8 mouse cellular contexts compared by ENCODE assay signal in the genomic region with DNA sequence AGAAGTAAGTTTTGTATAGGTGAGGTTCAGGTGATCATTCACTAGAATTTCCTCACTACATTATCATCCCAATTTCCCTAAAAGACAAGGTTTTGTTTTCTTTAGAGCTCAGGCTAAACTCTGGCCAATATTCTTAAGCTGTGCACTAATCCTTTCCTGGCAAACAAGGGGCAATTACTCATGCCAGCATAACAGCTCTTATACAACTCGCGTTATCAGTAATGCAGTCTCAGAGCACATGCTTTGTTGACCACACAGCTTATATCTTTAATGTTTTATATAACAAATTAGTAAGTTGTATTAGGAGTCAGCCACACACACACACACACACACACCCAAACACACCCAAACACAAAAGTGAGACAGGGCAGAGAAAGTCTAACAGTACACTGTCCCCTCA. TPM values are rescaled to one million over a fixed set of nuclear protein-coding genes. Genes with fewer than 3 reads are reported as not detected.
A peak's percentile ranks its signal among the peaks of the same experiment; 100 is the strongest.
DNase-seq lines count a peak whose midpoint lies in the region; ATAC-seq and TF ChIP-seq lines count a peak whose summit lies in the region.

No protein-coding gene starts in this region.

- no peak for TF ChIP-seq EP300 in heart, adult 2 months (IDR thresholded peaks at IDR 0.05; ENCODE audit: insufficient read depth, low read depth, low read length)
- TF ChIP-seq EP300 in liver, embryonic 14.5 days (IDR thresholded peaks at IDR 0.05; ENCODE audit: low read depth), result no peak

- H3K9me3 ChIP-seq in forebrain, embryonic 13.5 days (replicated peaks), result no peaks in the 10 kb centered on the region
- H3K9me3 ChIP-seq in liver, embryonic 14.5 days (ENCODE audit: control insufficient read depth, low read length), result no peaks in the 10 kb centered on the region

- DNase-seq in heart, adult 2 months, result no peak
- no peak for DNase-seq in heart, adult 9 months (ENCODE audit: low spot score in 2 of 2)
- DNase-seq in liver, embryonic 14.5 days (ENCODE audit: low read depth in 3 of 3, low spot score in 3 of 3), result no peak
- no peak for DNase-seq in left cerebral cortex, adult 9 months (ENCODE audit: low spot score in 2 of 2)
- no peak for DNase-seq in yolk sac, embryonic 10.5 days (ENCODE audit: low spot score)

- H3K4me3 ChIP-seq in heart, adult 2 months, result peak overlapping the region; percentile 93
- peak overlapping the region; percentile 92 for H3K4me3 ChIP-seq in C2C12 (ENCODE audit: insufficient read depth, poor library complexity, severe bottlenecking)
- peak overlapping the region; percentile 100 for H3K4me3 ChIP-seq in forebrain, embryonic 13.5 days
- peak overlapping the region; percentile 81 to 88 for H3K4me3 ChIP-seq in liver, embryonic 14.5 days (ENCODE audit: insufficient read depth in 1 of 2, low read depth in 2 of 2, low read length in 2 of 2)

- no peak for TF ChIP-seq POLR2A in heart, adult 2 months (IDR thresholded peaks at IDR 0.05; ENCODE audit: insufficient read depth, low read depth, low read length)

- H3K9ac ChIP-seq in heart, adult 2 months (ENCODE audit: low read depth, low read length), result peak overlapping the region; percentile 49
- H3K9ac ChIP-seq in forebrain, embryonic 13.5 days, result peak overlapping the region; percentile 100
- peak overlapping the region; percentile 95 for H3K9ac ChIP-seq in liver, embryonic 14.5 days (replicated peaks)

- WGBS in heart, adult 2 months, result 16% methylated on average over 2 of the region's 2 CpGs
- 27% methylated on average over 2 of the region's 2 CpGs for WGBS in forebrain, embryonic 13.5 days
- WGBS in liver, embryonic 14.5 days (ENCODE audit: insufficient replicate concordance), result 10% methylated on average over 2 of the region's 2 CpGs

- 0 out of 2 replicates have a peak overlapping the region, but pooled peaks have one; percentile 6 for H3K27ac ChIP-seq in heart, adult 2 months
- H3K27ac ChIP-seq in forebrain, embryonic 13.5 days, result no peak overlapping the region
- H3K27ac ChIP-seq in liver, embryonic 14.5 days, result peak overlapping the region; percentile 82; the same call in 1 of the 2 replicates

- intact Hi-C loops in heart, adult 2 months (cut with DNase I), result loop anchor here (5.0 to 10.0 kb wide), 2 partner anchors 142 to 304 kb away; a partner anchor contains a TSS

- H3K36me3 ChIP-seq in heart, adult 2 months (ENCODE audit: control insufficient read depth, insufficient read depth, low read length), result peaks cover 33% of the 10 kb centered on the region
- H3K36me3 ChIP-seq in C2C12 (ENCODE audit: control insufficient read depth, insufficient read depth), result peaks cover 48% of the 10 kb centered on the region
- peaks cover 48% of the 10 kb centered on the region for H3K36me3 ChIP-seq in forebrain, embryonic 13.5 days (ENCODE audit: poor library complexity, severe bottlenecking)
- H3K36me3 ChIP-seq in liver, embryonic 14.5 days (replicated peaks; ENCODE audit: control insufficient read depth, insufficient read depth, low read depth), result peaks cover 31% of the 10 kb centered on the region

- H3K4me2 ChIP-seq in forebrain, embryonic 13.5 days, result peak overlapping the region; percentile 86
- peak overlapping the region; percentile 94 for H3K4me2 ChIP-seq in liver, embryonic 14.5 days (ENCODE audit: low read depth)

- peak overlapping the region; percentile 84 for H3ac ChIP-seq in C2C12 (ENCODE audit: control insufficient read depth, insufficient read length, low read depth)

- no peak for TF ChIP-seq CTCF in heart, adult 2 months (IDR thresholded peaks at IDR 0.05)
- no peak for TF ChIP-seq CTCF in C2C12 (IDR thresholded peaks at IDR 0.05; ENCODE audit: control insufficient read depth, insufficient read depth, insufficient read length)
- no peak for TF ChIP-seq CTCF in liver, embryonic 14.5 days (IDR thresholded peaks at IDR 0.05; ENCODE audit: low read depth)

- peaks cover 62% of the 10 kb centered on the region for H3K79me3 ChIP-seq in C2C12 (ENCODE audit: low read depth)

- H3K4me1 ChIP-seq in heart, adult 2 months (ENCODE audit: control insufficient read depth, insufficient read depth, low read length), result peaks cover 7% of the 10 kb centered on the region
- H3K4me1 ChIP-seq in forebrain, embryonic 13.5 days, result peaks cover 31% of the 10 kb centered on the region
- H3K4me1 ChIP-seq in liver, embryonic 14.5 days (replicated peaks; ENCODE audit: control insufficient read depth in 2 of 2, insufficient read depth in 2 of 2, low read length in 1 of 2), result peaks cover 13 to 21% of the 10 kb centered on the region in 2 experiments

- H3K79me2 ChIP-seq in heart, adult 2 months (replicated peaks; ENCODE audit: control insufficient read depth, insufficient read depth, low read length), result peaks cover 9% of the 10 kb centered on the region
- H3K79me2 ChIP-seq in C2C12 (ENCODE audit: control insufficient read depth, insufficient read depth), result peaks cover 66% of the 10 kb centered on the region

- no peaks in the 10 kb centered on the region for H3K27me3 ChIP-seq in heart, adult 2 months (ENCODE audit: control insufficient read depth, insufficient read depth, low read length)
- no peaks in the 10 kb centered on the region for H3K27me3 ChIP-seq in C2C12 (ENCODE audit: control insufficient read depth, insufficient read depth, insufficient read length)
- no peaks in the 10 kb centered on the region for H3K27me3 ChIP-seq in forebrain, embryonic 13.5 days
- no peaks in the 10 kb centered on the region for H3K27me3 ChIP-seq in liver, embryonic 14.5 days (ENCODE audit: control insufficient read depth, insufficient read depth, low read length)

- no peak for ATAC-seq in forebrain, embryonic 13.5 days
- ATAC-seq in liver, embryonic 14.5 days (ENCODE audit: insufficient read depth), result no peak
- no peak for ATAC-seq in inflammation-experienced regulatory T-cells, adult 6 months

TF ChIP-seq in C2C12, 6 proteins besides CTCF, POLR2A, EP300 and RAD21:
- no peak for TF ChIP-seq USF1 (IDR thresholded peaks at IDR 0.05; ENCODE audit: low read depth)
- TF ChIP-seq MAX (IDR thresholded peaks at IDR 0.05), result no peak
- TF ChIP-seq MYOD1 (IDR thresholded peaks at IDR 0.05; ENCODE audit: control insufficient read depth, insufficient read length, low read depth), result no peak
- no peak for TF ChIP-seq CEBPB (IDR thresholded peaks at IDR 0.05; ENCODE audit: low read depth)
- no peak for TF ChIP-seq FOSL1 (IDR thresholded peaks at IDR 0.05; ENCODE audit: insufficient read depth, low read length, poor library complexity, severe bottlenecking)
- TF ChIP-seq MYOG (IDR thresholded peaks at IDR 0.05; ENCODE audit: control insufficient read depth, extremely low read depth, insufficient read length), result no peak

RNA-seq across cellular contexts. Expression of a gene that starts 1.8 kb away (rescaled TPM):
- 10 to 100 TPM; 26.8 to 27.5 TPM for total RNA-seq in heart, adult 2 months (2021)
- polyA plus RNA-seq in heart, adult 2 months (2012; rRNA removed), result 9.7 and 17.7 TPM in 2 replicates
- 24.5 TPM for polyA plus RNA-seq in C2C12 (2012; fragmentation: generic; extraction: Trizol)
- polyA plus RNA-seq in forebrain, embryonic 13.5 days (2015; fragmentation: Nextera tagmentation; extraction: Ambion mirVana), result 154 and 162 TPM in 2 replicates
- polyA plus RNA-seq in liver, embryonic 14.5 days (2012; rRNA removed), result 5.5 and 8.5 TPM in 2 replicates
- 29.3 and 31.7 TPM in 2 replicates for polyA plus RNA-seq in liver, embryonic 14.5 days (2014; fragmentation: Nextera tagmentation; extraction: Ambion mirVana)
- polyA plus RNA-seq in inflammation-experienced regulatory T-cells, adult 6 months (2017; shearing (Covaris generic)), result 100 to 1,000 TPM in 2 of 3 experiments, 10 to 100 TPM in 1; 77.8 to 124 (median 122) TPM

RNA-seq across cellular contexts. Expression of a gene that starts 51.1 kb away (rescaled TPM):
- 10 to 100 TPM in 1 of 2 experiments, 1 to 10 TPM in 1; 8.5 to 10.0 TPM for total RNA-seq in heart, adult 2 months (2021)
- polyA plus RNA-seq in heart, adult 2 months (2012; rRNA removed), result 7.7 and 9.5 TPM in 2 replicates
- polyA plus RNA-seq in C2C12 (2012; fragmentation: generic; extraction: Trizol), result 13.0 TPM
- polyA plus RNA-seq in forebrain, embryonic 13.5 days (2015; fragmentation: Nextera tagmentation; extraction: Ambion mirVana), result 50.0 and 55.3 TPM in 2 replicates
- 6.3 and 8.1 TPM in 2 replicates for polyA plus RNA-seq in liver, embryonic 14.5 days (2012; rRNA removed)
- 9.9 and 12.2 TPM in 2 replicates for polyA plus RNA-seq in liver, embryonic 14.5 days (2014; fragmentation: Nextera tagmentation; extraction: Ambion mirVana)
- polyA plus RNA-seq in inflammation-experienced regulatory T-cells, adult 6 months (2017; shearing (Covaris generic)), result 10 to 100 TPM; 13.0 to 17.0 (median 13.1) TPM

Comparison
In these comparisons a context has a peak if more than half of its experiments do, and no peak if none do; other contexts are left out.
1. H3K9ac ChIP-seq: peak in every context shown above with its lines; median percentile 100 in forebrain, embryonic 13.5 days; 95 in liver, embryonic 14.5 days; 49 in heart, adult 2 months.